Mouse (Mus musculus) kidney, postnatal 36 days (tissue): ENCODE measurements around the gene Tnk2.

Experiments
- DNase-seq, 2 experiments: peaks; one replicate each; pipeline ENCODE4 v3.0.0; 2021 to 2022; ENCODE audit warnings: mixed read lengths in 2 of 2

The Tnk2 gene

GRCm38 (mm10) chr16:32723163-32723562 is 79.5 kb downstream of the Tnk2 start:
- DNase-seq, result no peak

GRCm38 (mm10) chr16:32723767-32724166 is 80.1 kb downstream of the Tnk2 start:
- DNase-seq, result no peak

- no peak for DNase-seq
These were observed 80.6 kb downstream of the Tnk2 start for GRCm38 (mm10) chr16:32724259-32724658.

GRCm38 (mm10) chr16:32726501-32726900 is 82.8 kb downstream of the Tnk2 start:
- no peak for DNase-seq

GRCm38 (mm10) chr16:32728240-32728639 is 84.6 kb downstream of the Tnk2 start:
- DNase-seq, result peak; percentile 49 to 63

GRCm38 (mm10) chr16:32728730-32729129 is 85.1 kb downstream of the Tnk2 start:
- DNase-seq, result no peak
